7 mouse cellular contexts compared by ENCODE assay signal in the genomic region with DNA sequence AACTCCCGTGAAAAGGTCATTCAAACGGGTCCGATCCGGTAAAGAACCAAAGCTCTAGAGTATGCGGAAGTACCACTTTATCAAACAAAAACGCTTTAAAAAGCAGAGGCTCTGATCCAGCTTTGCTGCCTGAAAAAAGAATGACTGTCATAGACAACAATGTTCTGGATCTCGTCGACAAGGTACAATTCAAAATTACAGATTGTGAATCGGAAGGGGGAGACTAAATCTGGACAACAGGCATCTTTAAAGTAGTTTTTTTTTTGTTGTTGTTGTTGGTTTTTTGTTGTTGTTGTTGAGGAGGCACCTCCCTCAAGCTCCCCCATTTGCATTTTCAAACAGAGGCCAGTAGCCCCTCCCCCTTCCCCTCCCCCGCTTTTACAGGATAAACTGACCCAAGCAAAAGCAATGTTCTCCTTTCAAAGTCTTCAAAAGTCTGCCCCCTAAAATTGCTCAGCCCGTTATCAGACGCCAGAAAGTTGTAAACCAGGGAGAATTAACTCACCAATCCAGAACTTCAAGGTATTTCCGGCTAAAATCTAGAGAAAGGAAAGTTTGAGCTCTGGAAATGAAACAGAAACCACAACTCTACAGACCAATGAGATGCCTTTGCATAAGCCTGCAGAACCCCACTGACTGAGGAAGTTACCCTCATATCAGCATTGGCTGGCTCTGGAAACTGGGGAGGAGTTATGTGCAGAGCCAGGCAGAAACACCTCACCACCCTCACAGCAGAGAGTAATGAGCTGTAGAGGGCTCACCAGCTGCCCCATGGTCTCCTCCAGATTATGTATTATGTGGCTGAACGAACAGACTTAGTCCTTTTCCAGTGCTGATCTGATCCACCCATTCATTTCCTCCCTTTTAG. TPM values are rescaled to one million over a fixed set of nuclear protein-coding genes. Genes with fewer than 3 reads are reported as not detected.
DNase-seq lines count a peak whose midpoint lies in the region; ATAC-seq and TF ChIP-seq lines count a peak whose summit lies in the region.
"Not testable (repeated sequence)": the region's sequence is repeated elsewhere in the genome, so short reads cannot be mapped to it uniquely, and the experiment has no call there.

Trim5 (minus strand) TSS at position 519 of the 868 bp plus-strand sequence.

- H3K9me3 ChIP-seq in heart, postnatal 0 days (replicated peaks; ENCODE audit: control insufficient read depth, low read length); limb, embryonic 14.5 days (ENCODE audit: control insufficient read depth, low read length); lung, postnatal 0 days (ENCODE audit: low read length): not testable (repeated sequence)

- peak within 1 kb of the TSS; percentile 50 for H3K4me2 ChIP-seq in heart, postnatal 0 days (ENCODE audit: low read depth, low read length)
- not testable (repeated sequence) for H3K4me2 ChIP-seq in limb, embryonic 14.5 days (replicated peaks; ENCODE audit: low read depth, low read length, severe bottlenecking)
- H3K4me2 ChIP-seq in lung, postnatal 0 days (replicated peaks; ENCODE audit: low read depth, low read length) = peak within 1 kb of the TSS; percentile 39; the same call in 1 of the 2 replicates

- not testable (repeated sequence) for H3K9ac ChIP-seq in heart, postnatal 0 days (replicated peaks; ENCODE audit: low read depth, low read length); limb, embryonic 14.5 days (ENCODE audit: low read depth, low read length, severe bottlenecking); lung, postnatal 0 days (replicated peaks; ENCODE audit: low read depth)

- ATAC-seq in frontal cortex, adult (ENCODE audit: low TSS enrichment) = peak; percentile 57; the same call in 1 of the 2 replicates
- ATAC-seq in heart, postnatal 0 days (ENCODE audit: insufficient read depth, low read depth) = peak; percentile 98
- peak; percentile 74; the same call in 1 of the 2 replicates for ATAC-seq in limb, embryonic 14.5 days (ENCODE audit: low FRiP score, low read depth)
- ATAC-seq in lung, postnatal 0 days = peak; percentile 100

- not testable (repeated sequence) for H3K4me1 ChIP-seq in heart, postnatal 0 days (ENCODE audit: control insufficient read depth, insufficient read depth); limb, embryonic 14.5 days (ENCODE audit: control insufficient read depth, insufficient read depth, low read length); lung, postnatal 0 days (ENCODE audit: insufficient read depth, low read depth, low read length); small intestine, adult 2 months (ENCODE audit: control insufficient read depth, insufficient read depth, insufficient read length, low read length)

- not testable (repeated sequence) for TF ChIP-seq CTCF in heart, postnatal 0 days (IDR thresholded peaks at IDR 0.05; ENCODE audit: low read depth); lung, postnatal 0 days (IDR thresholded peaks at IDR 0.05); small intestine, adult 2 months (IDR thresholded peaks at IDR 0.05; ENCODE audit: extremely low read depth, insufficient read length, insufficient replicate concordance, low read depth, low read length)

- H3K27me3 ChIP-seq in heart, postnatal 0 days (ENCODE audit: control insufficient read depth, insufficient read depth, low read length); limb, embryonic 14.5 days (ENCODE audit: control insufficient read depth, insufficient read depth, low read length); lung, postnatal 0 days (replicated peaks; ENCODE audit: insufficient read depth, low read length); small intestine, adult 2 months (ENCODE audit: control insufficient read depth, insufficient read depth, low read length): not testable (repeated sequence)

- peak within 1 kb of the TSS; percentile 18; the same call in 1 of the 2 replicates for H3K27ac ChIP-seq in heart, postnatal 0 days (ENCODE audit: low read depth)
- H3K27ac ChIP-seq in limb, embryonic 14.5 days (replicated peaks; ENCODE audit: low read depth, low read length); lung, postnatal 0 days (ENCODE audit: low read length): not testable (repeated sequence)
- H3K27ac ChIP-seq in small intestine, adult 2 months (ENCODE audit: insufficient read depth, low read depth, low read length) = peak within 1 kb of the TSS; percentile 85

- 25% methylated on average over 14 of the region's 14 CpGs for WGBS in heart, postnatal 0 days
- WGBS in limb, embryonic 14.5 days = 46% methylated on average over 14 of the region's 14 CpGs
- WGBS in lung, postnatal 0 days = 27% methylated on average over 14 of the region's 14 CpGs
- WGBS in small intestine, adult 2 months = 22% methylated on average over 14 of the region's 14 CpGs

- H3K36me3 ChIP-seq in heart, postnatal 0 days (replicated peaks; ENCODE audit: control insufficient read depth, insufficient read depth, low read length); limb, embryonic 14.5 days (ENCODE audit: control insufficient read depth, insufficient read depth, low read length); lung, postnatal 0 days (ENCODE audit: insufficient read depth, low read length); small intestine, adult 2 months (ENCODE audit: control insufficient read depth, insufficient read depth, low read length): not testable (repeated sequence)

- peak within 1 kb of the TSS; percentile 40 for H3K4me3 ChIP-seq in heart, postnatal 0 days (ENCODE audit: low read depth, low read length)
- not testable (repeated sequence) for H3K4me3 ChIP-seq in limb, embryonic 14.5 days (replicated peaks; ENCODE audit: low read length)
- peak within 1 kb of the TSS; percentile 34 for H3K4me3 ChIP-seq in lung, postnatal 0 days (ENCODE audit: low read depth, low read length)
- H3K4me3 ChIP-seq in small intestine, adult 2 months (ENCODE audit: low read depth, low read length) = peak within 1 kb of the TSS; percentile 39; the same call in 1 of the 2 replicates

- not testable (repeated sequence) for TF ChIP-seq EP300 in heart, postnatal 0 days (IDR thresholded peaks at IDR 0.05; ENCODE audit: low read depth); lung, postnatal 0 days (IDR thresholded peaks at IDR 0.05)

- TF ChIP-seq POLR2A in limb, embryonic 14.5 days (IDR thresholded peaks at IDR 0.05; ENCODE audit: borderline replicate concordance, extremely low read depth, insufficient read depth, insufficient read length); small intestine, adult 2 months (IDR thresholded peaks at IDR 0.05; ENCODE audit: low read depth, low read length): not testable (repeated sequence)

- DNase-seq in adrenal gland, adult 2 months = peak; percentile 34
- DNase-seq in heart, postnatal 0 days (ENCODE audit: low spot score); limb, embryonic 14.5 days (ENCODE audit: low spot score): not testable (repeated sequence)
- peak; percentile 11 for DNase-seq in kidney, adult 18-20 months
- DNase-seq in lung, postnatal 0 days (ENCODE audit: low spot score) = peak; percentile 20

RNA-seq across cellular contexts. Expression of gene Trim5, which starts in this region (rescaled TPM):
- total RNA-seq in adrenal gland, adult 2 months (2021) = 1 to 10 TPM; 3.5 to 3.8 TPM
- 0.22 and 0.47 TPM in 2 replicates for polyA plus RNA-seq in adrenal gland, adult 2 months (2012; rRNA removed)
- total RNA-seq in heart, postnatal 0 days (2014; rRNA removed; ENCODE audit: low replicate concordance) = 0.12 and 0.27 TPM in 2 replicates
- 0.37 and 0.38 TPM in 2 replicates for polyA plus RNA-seq in heart, postnatal 0 days (2015; fragmentation: Nextera tagmentation; extraction: Ambion mirVana)
- 0.20 and 0.29 TPM in 2 replicates for polyA plus RNA-seq in limb, embryonic 14.5 days (2012; rRNA removed)
- 0.10 and 0.25 TPM in 2 replicates for polyA plus RNA-seq in limb, embryonic 14.5 days (2014; fragmentation: Nextera tagmentation; extraction: Ambion mirVana)
- 1.1 and 1.6 TPM in 2 replicates for polyA plus RNA-seq in lung, postnatal 0 days (2015; fragmentation: Nextera tagmentation; extraction: Ambion mirVana)
- polyA plus RNA-seq in small intestine, adult 2 months (2012; rRNA removed) = 0.67 and 0.70 TPM in 2 replicates

Comparison
In these comparisons a context has a peak if more than half of its experiments do, and no peak if none do; other contexts are left out.
1. Peak in ATAC-seq, H3K4me3 ChIP-seq, H3K27ac ChIP-seq and H3K4me2 ChIP-seq in heart, postnatal 0 days; RNA of the gene not detected or under 1 TPM.
2. Peak in ATAC-seq in limb, embryonic 14.5 days; RNA of the gene not detected or under 1 TPM.